Mouse (Mus musculus) limb, embryonic 15.5 days (tissue): Measurements from ENCODE around the gene Nsd1. TPM values are rescaled to one million over a fixed set of nuclear protein-coding genes. Genes with fewer than 3 reads are reported as not detected.
"Not testable (repeated sequence)": the region's sequence is repeated elsewhere in the genome, so short reads cannot be mapped to it uniquely, and the experiment has no call there.

Source experiments
- ATAC-seq: fragments of 200-750 bp; cut with Nextera tagmentation; 2 replicates; pipeline ENCODE4 v1.8.0; 2017; ENCODE audit warnings: low read depth, moderate TSS enrichment; ENCODE audit not compliant: insufficient number of reproducible peaks, low FRiP score, low TSS enrichment
- H3K27ac ChIP-seq: fragments of 300-500 bp; sonication (generic); 2 replicates; pipeline ENCODE4 v1.5.1; 2015; ENCODE audit warnings: moderate library complexity, mild to moderate bottlenecking, inconsistent platforms
- H3K27me3 ChIP-seq: fragments of 300-500 bp; sonication (generic); 2 replicates; pipeline ENCODE4 v1.6.1; 2015; ENCODE audit warnings: inconsistent platforms
- H3K36me3 ChIP-seq: fragments of 300-500 bp; sonication (generic); 2 replicates; pipeline ENCODE4 v1.6.1; 2015; ENCODE audit warnings: inconsistent platforms
- H3K4me1 ChIP-seq: fragments of 300-500 bp; sonication (generic); 2 replicates; pipeline ENCODE4 v1.6.1; 2015; ENCODE audit warnings: inconsistent platforms
- H3K4me2 ChIP-seq: fragments of 300-500 bp; sonication (generic); 2 replicates; pipeline ENCODE4 v1.6.1; 2015; ENCODE audit warnings: mild to moderate bottlenecking, inconsistent platforms
- H3K4me3 ChIP-seq: fragments of 300-500 bp; sonication (generic); 2 replicates; pipeline ENCODE4 v1.5.1; 2015; ENCODE audit warnings: mild to moderate bottlenecking, inconsistent platforms
- H3K9ac ChIP-seq: fragments of 300-500 bp; sonication (generic); 2 replicates; pipeline ENCODE4 v1.6.1; 2015; ENCODE audit warnings: inconsistent platforms
- H3K9me3 ChIP-seq: fragments of 300-500 bp; sonication (generic); 2 replicates; pipeline ENCODE4 v1.6.1; 2016; ENCODE audit warnings: inconsistent platforms
- WGBS: fragments of 180-500 bp; shearing (Covaris S2); methylation state at CpG from one replicate; pipeline ENCODE4 v1.1.7; 2015; 5-methylcytosine and 5-hydroxymethylcytosine counted together
- polyA plus RNA-seq: library from polyadenylated mRNA; unstranded; fragments of >200 nt; fragmentation: Nextera tagmentation; extraction: Ambion mirVana; gene quantifications from 2 replicates; pipeline ENCODE4 v1.2.1, GENCODE M21; 2015

Gene Nsd1
- polyA plus RNA-seq, 1 experiment from 2014 or later: 55.8 TPM

DNA sequence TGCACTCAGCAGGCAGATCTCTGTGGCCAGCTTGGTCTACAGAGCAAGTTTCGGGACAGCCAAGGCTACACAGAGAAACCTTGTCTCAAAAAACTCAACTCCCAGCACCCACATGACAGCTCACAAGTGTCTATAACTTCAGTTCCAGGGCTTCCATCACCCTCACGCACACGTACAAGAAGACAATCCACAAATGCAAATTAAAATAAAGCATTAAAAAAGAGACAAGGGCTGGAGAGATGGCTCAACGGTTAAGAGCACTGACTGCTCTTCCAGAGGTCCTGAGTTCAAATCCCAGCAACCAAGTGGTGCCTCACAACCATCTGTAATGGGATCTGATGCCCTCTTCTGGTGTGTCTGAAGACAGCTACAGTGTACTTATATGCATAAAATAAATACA lies 6.8 kb upstream of the Nsd1 start:
- H3K4me2 ChIP-seq, H3K27me3 ChIP-seq, H3K27ac ChIP-seq, H3K4me3 ChIP-seq, ATAC-seq, H3K4me1 ChIP-seq, H3K9ac ChIP-seq, H3K9me3 ChIP-seq, H3K36me3 ChIP-seq: not testable (repeated sequence)
- 86% methylated on average over 4 of the region's 4 CpGs for WGBS

GRCm38 (mm10) chr13:55203740-55204139 lies 5.8 kb upstream of the Nsd1 start:
- Histone ChIP-seq H3K4me1 (no peaks in the 10 kb centered on the region), H3K27me3 (no peaks in the 10 kb centered on the region), H3K9me3 (no peaks in the 10 kb centered on the region), H3K4me2 (no peak overlapping the region), H3K27ac (no peak overlapping the region), H3K36me3 (no peaks in the 10 kb centered on the region), H3K9ac (no peak overlapping the region), H3K4me3 (no peak overlapping the region)
- 73% methylated on average over 9 of the region's 9 CpGs for WGBS
- no peak for ATAC-seq

DNA sequence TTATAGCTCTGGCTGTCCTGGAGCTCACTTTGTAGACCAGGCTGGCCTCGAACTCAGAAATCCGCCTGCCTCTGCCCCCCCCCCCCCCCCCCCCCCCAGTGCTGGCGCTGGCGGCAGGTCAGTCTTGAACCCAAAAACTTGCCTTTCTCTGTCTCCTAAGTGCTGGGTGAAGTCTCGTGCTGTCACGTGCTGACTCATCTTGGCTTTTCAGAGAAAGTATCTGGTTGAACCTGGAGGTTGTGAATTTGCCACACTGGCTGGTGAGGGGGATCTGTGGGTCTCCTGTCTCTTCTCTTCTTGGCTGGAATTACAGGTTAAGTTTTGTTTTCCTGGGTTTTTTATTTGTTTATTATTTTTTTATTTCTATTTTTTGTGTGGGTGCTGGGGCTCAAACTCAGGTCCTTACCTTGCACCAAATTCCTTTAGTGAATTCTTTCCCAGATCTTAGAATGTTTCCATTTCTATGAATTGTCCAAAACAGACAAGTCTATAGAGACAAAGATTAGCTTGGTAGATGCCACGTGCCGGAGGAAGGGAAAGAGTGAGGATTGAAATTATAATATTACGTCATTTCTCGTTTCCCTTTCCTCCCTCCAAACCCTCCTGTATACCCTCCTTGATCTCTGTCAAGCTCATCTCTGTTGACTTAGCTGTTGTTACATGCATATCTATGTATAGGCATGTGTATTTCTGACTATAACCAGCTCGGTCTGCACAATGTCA lies 4.8 kb upstream of the Nsd1 start:
- Histone ChIP-seq H3K27me3 (no peaks in the 10 kb centered on the region), H3K27ac (no peak overlapping the region), H3K9me3 (no peaks in the 10 kb centered on the region), H3K4me3 (no peak overlapping the region), H3K4me2 (no peak overlapping the region), H3K36me3 (no peaks in the 10 kb centered on the region), H3K9ac (no peak overlapping the region), H3K4me1 (peaks cover 8% of the 10 kb centered on the region)
- WGBS: 80% methylated on average over 7 of the region's 11 CpGs
- no peak for ATAC-seq

DNA sequence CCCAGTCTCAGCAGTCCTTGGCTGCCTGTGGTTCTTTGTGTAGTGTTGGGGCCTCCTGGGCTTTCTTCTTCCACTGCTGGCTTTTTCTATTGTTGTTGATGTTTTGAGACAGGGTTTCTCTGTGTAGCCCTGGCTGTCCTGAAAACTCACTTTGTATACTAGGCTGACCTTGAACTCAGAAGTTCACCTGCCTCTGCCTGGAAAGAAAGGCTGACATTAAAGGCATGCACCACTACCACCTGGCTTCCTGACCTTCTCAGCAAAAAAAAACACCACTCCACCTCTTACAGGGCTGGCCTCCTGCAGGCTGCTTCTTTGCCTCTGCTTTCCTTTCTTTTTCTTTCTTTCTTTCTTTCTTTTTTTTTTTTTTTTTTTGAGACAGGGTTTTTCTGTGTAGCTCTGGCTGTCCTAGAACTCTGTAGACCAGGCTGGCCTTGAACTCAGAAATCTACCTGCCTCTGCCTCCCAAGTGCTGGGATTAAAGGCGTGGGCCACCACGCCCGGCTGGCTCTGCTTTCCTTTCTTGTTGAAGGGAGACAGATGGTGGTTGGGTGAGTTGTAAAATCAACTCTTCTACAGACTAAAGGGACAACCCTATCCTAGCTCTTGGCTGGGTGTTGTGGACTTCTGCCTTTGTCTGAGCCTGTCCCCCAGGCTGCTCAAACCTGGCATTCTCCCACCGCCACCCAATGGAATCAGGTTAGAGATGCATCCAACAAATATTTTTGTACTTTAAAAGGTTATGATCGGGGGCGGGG lies 4.0 kb upstream of the Nsd1 start:
- H3K9me3 ChIP-seq: no peaks in the 10 kb centered on the region
- WGBS: 86% methylated on average over 6 of the region's 6 CpGs

GRCm38 (mm10) chr13:55208837-55209648 lies 539 bp upstream of the Nsd1 start:
- no peaks in the 10 kb centered on the region for H3K27me3 ChIP-seq
- H3K4me1 ChIP-seq: peaks cover 32% of the 10 kb centered on the region
- no peak overlapping the region for H3K4me2 ChIP-seq
- WGBS: 62% methylated on average over 13 of the region's 13 CpGs
- ATAC-seq: no peak
- H3K36me3 ChIP-seq: peaks cover 8% of the 10 kb centered on the region; the same call in 1 of the 2 replicates
- H3K4me3 ChIP-seq: 0 out of 2 replicates have a peak overlapping the region, but pooled peaks have one; percentile 74
- H3K9ac ChIP-seq: no peak overlapping the region
- no peaks in the 10 kb centered on the region for H3K9me3 ChIP-seq
- H3K27ac ChIP-seq: peak overlapping the region; percentile 99; the same call in 1 of the 2 replicates

More for the DNA sequence above, 4.0 kb upstream of the Nsd1 start:
- no peak for ATAC-seq
- Histone ChIP-seq H3K36me3 (no peaks in the 10 kb centered on the region), H3K4me3 (no peak overlapping the region), H3K27ac (no peak overlapping the region), H3K27me3 (no peaks in the 10 kb centered on the region), H3K4me2 (no peak overlapping the region), H3K4me1 (peaks cover 16% of the 10 kb centered on the region), H3K9ac (no peak overlapping the region)

GRCm38 (mm10) chr13:55210193-55210970 lies 800 bp downstream of the Nsd1 start:
- Histone ChIP-seq H3K9me3 (no peaks in the 10 kb centered on the region), H3K4me3 (peak overlapping the region; percentile 74), H3K4me2 (peak overlapping the region; percentile 86), H3K36me3 (peaks cover 15% of the 10 kb centered on the region), H3K27ac (peak overlapping the region; percentile 99), H3K4me1 (peaks cover 40% of the 10 kb centered on the region), H3K9ac (peak overlapping the region; percentile 84), H3K27me3 (no peaks in the 10 kb centered on the region)
- WGBS: 2% methylated on average over 75 of the region's 77 CpGs
- peak; percentile 37 for ATAC-seq

- H3K27ac ChIP-seq: peak overlapping the region; percentile 99
- peaks cover 18% of the 10 kb centered on the region for H3K36me3 ChIP-seq
- no peak; the same call in 1 of the 2 replicates for ATAC-seq
- no peaks in the 10 kb centered on the region for H3K9me3 ChIP-seq
- peaks cover 44% of the 10 kb centered on the region for H3K4me1 ChIP-seq
- H3K27me3 ChIP-seq: no peaks in the 10 kb centered on the region
- 1% methylated on average over 17 of the region's 17 CpGs for WGBS
- H3K4me3 ChIP-seq: peak overlapping the region; percentile 74
- peak overlapping the region; percentile 86 for H3K4me2 ChIP-seq
- H3K9ac ChIP-seq: peak overlapping the region; percentile 84
Observed at GRCm38 (mm10) chr13:55210971-55211220, 1.3 kb downstream of the Nsd1 start.

DNA sequence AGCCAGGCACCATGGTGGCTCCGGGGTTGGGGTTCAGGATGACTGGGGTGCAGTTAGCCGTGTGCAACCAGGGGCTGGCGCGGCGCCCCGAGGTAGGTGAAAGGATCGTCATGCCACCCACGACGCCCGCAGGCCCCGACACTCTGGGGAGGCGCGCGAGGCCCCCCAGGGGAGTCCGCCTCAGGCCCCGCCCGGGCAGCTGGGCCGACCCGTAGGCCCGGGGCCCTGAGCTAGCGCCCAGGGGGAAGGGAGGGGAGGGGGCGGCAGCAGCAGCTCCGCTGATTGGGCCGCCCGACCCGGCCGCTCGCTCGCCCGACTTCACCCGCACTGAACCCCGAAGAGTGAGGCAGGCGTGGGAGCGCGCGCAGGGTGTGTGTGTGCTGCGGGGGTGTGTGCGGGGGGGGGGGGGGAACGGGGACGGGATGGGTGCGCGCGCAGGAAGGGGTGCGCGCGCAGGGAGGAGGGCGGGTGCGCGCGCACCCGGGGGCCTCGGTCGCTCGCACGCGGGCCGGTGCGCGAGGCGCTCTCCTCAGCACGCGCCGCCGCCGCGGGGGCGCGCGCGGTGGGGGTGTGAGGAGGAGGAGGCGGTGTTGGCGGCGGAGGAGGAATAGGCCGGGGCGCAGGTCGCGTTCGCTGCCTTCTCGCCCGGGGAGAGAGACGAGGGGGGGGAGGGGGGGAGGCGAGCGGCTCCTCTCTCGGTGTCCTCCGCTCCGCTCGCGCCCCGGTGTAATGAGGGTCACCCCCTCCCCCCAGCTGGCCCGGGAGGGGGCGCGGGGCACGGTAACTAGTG lies 1.8 kb downstream of the Nsd1 start:
- 1% methylated on average over 32 of the region's 93 CpGs for WGBS
- H3K27ac ChIP-seq: peak overlapping the region; percentile 99
- peaks cover 49% of the 10 kb centered on the region for H3K4me1 ChIP-seq
- peak overlapping the region; percentile 86 for H3K4me2 ChIP-seq
- no peaks in the 10 kb centered on the region for H3K27me3 ChIP-seq
- peaks cover 23% of the 10 kb centered on the region for H3K36me3 ChIP-seq
- H3K9me3 ChIP-seq: no peaks in the 10 kb centered on the region
- peak overlapping the region; percentile 89 for H3K9ac ChIP-seq
- peak overlapping the region; percentile 74 for H3K4me3 ChIP-seq
- ATAC-seq: peak; percentile 84

DNA sequence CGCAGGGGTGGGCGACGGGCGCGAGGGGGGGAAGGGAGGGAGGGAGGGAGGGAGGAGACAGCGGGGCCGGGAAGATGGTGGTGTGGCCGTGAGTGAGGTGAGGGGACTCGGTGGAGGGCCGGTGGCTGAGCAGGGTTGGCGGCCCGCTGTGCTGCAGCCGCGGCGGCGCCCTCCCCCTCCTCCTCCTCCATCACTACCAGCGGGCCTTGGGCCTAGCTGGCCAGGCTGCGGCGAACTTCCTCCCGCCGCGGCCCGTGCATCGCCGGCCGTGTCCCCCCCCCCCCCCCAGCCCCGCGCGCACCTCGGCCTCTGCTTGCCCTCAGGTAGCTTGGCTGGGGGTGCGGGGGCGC lies 2.4 kb downstream of the Nsd1 start:
- H3K36me3 ChIP-seq: peaks cover 29% of the 10 kb centered on the region
- H3K4me1 ChIP-seq: peaks cover 49% of the 10 kb centered on the region
- peak overlapping the region; percentile 86 for H3K4me2 ChIP-seq
- WGBS: 0% methylated on average over 2 of the region's 32 CpGs
- peak overlapping the region; percentile 99 for H3K27ac ChIP-seq
- H3K27me3 ChIP-seq: no peaks in the 10 kb centered on the region
- ATAC-seq: peak; percentile 48
- peak overlapping the region; percentile 89 for H3K9ac ChIP-seq
- H3K4me3 ChIP-seq: peak overlapping the region; percentile 74
- H3K9me3 ChIP-seq: no peaks in the 10 kb centered on the region

DNA sequence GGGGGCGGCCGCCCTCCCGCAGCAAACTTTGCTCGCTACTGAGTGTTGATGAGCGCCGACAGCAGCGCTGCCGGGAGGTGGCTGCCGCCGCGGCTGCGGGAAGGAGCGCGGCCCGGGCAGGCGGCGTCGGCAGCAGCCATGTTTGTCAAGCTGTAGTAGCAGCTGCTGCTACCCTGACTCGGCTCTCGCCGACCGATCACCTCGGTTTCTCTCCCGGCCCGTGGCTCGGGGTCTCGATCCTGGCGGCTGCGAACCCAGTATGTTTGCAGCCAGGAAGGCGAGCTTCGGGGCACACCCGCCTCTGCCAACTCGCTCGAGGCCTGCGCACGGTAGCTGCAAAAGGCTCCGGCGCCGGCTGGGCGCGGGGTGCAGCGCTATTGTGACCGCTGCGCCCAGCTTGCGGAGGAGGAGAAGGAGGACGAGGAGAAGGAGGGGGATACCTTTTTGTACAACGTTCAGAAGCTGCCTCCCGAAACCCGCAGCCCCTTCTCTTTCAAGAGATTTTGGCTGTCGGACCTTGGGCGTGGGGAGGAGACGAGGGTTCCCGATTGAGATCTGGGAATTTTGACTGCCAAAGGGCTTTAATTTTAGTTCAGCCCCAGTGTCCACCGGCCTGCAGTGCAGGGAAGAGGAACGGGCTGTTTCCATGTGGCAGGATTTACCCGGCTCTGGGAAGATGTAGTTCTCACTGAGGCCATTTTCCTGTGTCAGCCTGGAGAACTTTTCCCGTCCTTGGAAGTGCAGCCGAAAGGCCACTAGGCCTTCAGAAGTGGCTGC lies 3.0 kb downstream of the Nsd1 start:
- Histone ChIP-seq H3K27me3 (no peaks in the 10 kb centered on the region), H3K9ac (peak overlapping the region; percentile 89), H3K4me2 (peak overlapping the region; percentile 86), H3K9me3 (no peaks in the 10 kb centered on the region), H3K27ac (peak overlapping the region; percentile 99), H3K4me1 (peaks cover 49% of the 10 kb centered on the region), H3K4me3 (peak overlapping the region; percentile 74), H3K36me3 (peaks cover 33% of the 10 kb centered on the region)
- 0% methylated on average over 55 of the region's 58 CpGs for WGBS
- no peak for ATAC-seq
